Mouse (Mus musculus): ENCODE data around the gene Lrrc75a.

Lrrc75a gene

DNA sequence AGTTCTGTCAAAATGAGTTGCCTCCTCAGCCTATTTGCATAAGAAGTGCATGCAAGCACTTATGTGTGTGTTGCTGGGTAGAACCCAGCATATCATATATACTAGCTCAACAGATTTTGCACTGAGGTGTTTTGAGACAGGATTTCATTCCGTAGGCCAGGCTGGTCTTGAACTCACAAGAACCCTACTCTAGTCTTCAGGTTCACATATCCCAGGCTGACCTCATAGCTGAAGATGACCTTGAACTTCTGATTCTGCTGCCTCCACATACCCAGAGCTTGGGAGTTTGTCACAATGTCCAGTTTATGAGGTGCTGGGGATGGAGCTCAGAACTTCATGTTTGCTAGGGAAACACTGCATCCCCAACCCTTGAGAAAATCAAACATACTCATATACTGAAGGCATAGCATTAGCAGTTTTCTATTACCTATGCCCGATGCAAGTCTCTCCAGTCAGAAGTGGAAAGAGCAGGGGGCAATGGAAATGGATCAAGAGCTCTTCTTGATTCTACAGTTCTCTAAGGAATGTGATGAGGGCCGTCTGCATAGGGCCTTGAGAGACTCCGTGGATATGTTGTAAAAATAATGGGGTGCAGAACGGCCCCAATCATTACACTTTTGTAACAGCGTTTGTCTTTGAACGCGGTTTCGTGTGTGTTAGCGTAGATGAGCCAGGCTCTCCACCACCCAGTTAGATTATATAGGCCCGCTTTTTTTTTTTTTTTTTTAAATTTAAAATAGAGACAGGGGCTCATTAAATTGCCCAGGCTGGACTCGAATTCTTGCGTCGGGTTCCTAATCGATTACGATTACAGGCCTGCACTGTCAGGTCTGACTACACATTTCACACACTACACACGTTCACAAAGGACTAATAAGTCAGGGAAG is 46.3 kb downstream of the Lrrc75a start:
- no peak for DNase-seq (ENCODE audit: extremely low read depth, low read depth)

DNA sequence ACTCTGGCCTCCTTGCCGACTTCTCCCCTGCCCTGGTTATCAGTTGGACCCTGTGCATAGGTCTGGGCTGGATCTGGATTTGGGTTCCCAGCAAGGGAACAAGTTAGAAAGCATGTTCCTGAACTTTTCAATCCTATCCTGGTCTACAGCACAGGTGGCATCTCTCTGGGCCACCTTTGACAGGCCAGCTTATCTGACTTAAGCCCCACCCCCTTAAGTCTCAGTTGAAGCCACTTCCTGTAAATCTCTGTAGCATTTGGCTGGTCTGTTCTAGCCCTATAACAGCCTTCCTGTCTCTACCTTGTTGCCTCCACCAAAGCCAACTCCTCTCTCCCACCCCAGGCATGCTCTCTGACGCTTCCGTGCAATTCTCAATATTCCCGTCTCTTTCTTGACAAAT is 49.8 kb downstream of the Lrrc75a start:
- DNase-seq (ENCODE audit: extremely low read depth, low read depth) = no peak

DNA sequence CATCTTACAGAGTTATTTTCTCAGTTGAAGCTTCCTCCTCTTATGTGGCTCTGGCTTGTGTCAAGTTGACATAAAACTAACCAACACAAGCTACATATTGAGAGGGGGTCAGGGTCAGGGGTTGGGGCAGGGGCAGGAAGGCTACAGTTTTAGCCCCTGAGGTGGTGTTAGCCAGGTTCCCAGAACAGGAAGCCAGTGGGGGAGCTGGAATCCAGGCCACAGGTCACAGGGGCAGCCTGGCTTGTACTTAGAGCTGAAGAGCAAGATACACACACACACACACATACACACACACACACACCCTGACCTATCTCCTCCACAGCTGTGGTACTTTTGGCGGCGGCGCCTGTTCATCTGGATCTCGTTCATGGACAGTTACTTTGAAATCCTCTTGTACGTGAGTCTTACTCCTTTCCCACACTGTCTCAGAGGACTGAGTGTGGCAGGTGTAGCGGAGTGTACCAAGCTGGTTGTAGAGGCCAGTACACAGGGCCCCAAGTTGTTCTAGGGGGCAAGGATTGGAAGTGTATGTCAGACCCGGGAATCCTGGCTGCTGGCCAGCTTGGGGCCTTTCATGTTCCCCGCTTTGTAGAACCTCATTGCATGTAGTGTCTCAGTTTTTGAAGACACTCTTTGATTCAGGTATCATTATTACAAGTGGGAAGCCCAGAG is 56.3 kb downstream of the Lrrc75a start:
- DNase-seq (ENCODE audit: extremely low read depth, low read depth) = no peak

DNA sequence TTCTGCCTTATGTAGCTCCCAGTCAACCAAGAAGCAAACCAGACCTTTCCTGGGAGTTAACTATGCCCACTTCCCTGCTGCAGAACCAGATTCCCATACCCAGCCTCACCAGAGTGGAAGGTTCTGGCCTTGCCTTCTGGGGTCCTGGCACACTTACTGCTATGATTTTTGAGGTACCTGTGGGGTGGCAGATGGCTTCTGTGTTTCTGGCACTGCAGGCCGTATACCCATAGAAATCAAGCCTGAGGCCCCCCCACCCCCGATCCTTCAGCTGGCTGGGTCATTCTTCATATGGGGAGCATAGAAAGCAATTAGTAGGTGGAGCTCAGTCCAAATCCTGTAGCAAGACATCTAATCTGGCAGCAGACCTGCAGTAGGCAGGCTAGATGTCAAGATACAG is 57.3 kb downstream of the Lrrc75a start:
- no peak for DNase-seq (ENCODE audit: extremely low read depth, low read depth)

DNA sequence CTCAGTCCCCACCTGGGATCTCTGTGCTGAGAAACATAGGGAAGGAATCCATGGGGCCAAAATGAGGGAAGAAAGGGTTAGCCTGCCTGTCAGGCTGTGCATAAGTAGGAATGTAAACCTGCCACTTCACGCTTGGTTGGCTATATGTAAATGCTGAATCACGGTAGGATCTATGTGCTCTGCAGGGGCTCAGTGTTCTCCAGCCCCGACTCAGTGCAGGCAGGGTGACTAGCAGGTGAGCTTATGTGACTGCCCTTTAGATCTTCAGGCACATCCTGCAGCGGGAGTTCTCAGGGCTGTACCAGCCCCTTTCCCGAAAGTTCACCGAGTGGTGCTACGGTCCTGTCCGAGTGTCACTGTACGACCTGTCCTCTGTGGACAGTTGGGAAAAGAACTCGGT is 58.9 kb downstream of the Lrrc75a start:
- DNase-seq (ENCODE audit: extremely low read depth, low read depth) = no peak

DNA sequence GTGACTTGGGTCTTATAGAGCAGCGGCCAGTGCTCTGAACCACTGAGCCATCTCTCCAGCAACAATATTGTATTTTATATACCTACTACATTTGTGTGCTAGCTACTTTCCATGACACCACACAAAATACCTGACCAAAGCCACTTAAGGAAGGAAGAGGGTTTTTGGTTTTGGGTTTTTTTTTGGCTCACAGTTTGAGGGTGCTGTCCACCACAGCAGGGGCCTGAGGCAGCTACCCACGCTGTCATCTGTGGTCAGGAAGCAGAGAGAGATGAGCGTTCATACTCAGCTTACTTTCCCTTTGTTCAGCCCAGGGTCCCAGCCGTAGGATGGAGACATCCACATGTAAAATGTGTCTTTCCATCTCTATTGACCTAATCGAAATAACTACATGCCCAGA is 61.3 kb downstream of the Lrrc75a start:
- DNase-seq (ENCODE audit: extremely low read depth, low read depth) = no peak

DNA sequence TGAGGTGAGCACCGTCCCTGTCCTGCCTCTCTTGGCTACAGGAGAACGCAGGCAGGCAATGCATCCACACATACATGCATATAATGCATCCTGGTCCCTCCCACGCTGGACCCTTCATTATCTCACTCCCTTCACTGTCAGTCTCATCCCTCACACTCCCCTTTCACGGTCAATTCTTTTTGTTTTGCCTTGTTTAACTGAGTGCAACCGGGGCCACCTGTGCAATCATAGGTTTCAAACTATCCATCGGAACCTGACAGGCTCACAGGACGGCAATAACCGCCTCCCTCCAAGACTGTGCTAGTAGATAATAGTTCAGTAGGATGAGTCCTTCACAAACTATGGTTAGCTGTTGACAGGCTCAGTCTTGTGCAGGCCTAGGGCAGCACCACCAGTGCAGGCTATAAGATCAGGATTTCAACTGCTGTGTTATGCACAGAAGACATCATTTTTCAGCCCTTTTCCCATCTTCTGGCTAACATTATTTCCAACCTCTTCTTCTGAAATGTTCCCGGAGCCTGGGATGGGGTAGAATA is 63.6 kb downstream of the Lrrc75a start:
- DNase-seq (ENCODE audit: extremely low read depth, low read depth) = no peak

DNA sequence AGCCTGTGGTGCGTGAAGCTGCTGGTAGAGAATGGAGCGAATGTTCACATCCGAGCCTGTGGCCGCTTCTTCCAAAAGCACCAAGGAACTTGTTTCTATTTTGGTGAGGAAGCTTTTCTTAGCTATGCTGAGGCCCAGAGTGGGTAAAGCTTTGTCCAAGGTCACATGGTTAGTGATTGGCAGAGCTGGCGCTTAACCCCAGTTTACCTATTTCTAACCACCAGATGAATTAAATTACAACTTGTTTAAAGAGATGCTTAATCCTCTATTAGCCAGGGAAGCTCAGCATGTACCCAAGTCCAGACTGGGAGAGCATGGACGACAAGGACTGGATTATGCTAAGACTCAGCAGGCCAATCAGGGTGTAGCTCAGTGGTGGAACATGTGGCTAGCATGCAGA is 65.3 kb downstream of the Lrrc75a start:
- no peak for DNase-seq (ENCODE audit: extremely low read depth, low read depth)

DNA sequence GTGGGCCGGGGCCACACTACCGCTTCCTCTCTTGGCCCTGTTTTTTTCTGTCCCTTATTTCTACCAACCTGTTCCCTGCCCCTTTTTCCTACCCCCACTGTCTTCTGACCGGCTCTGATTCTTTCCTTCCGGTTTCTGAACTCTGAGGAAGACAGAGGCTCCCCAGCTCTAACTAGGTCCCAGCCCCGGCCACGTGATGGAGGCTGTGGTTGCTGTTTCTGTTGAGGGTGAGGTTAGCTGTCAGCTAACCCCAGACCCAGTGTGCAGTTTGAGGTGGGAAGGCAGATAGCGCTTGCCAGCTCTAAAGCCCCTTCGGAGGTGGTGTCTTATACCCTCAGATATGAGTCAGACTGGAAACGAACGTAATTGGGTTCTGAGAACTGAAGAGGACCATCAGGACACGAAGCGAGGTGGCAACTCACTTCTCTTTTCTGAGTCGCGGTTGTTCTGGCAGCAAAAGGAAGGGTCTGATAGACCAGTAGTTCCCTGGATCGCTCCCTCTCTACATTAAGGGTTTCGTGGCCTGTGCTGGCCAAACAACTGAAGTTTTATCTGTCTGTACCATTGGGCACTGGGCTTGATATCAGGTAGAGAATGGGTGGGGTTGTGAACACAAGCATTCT is 71.7 kb downstream of the Lrrc75a start:
- peak; percentile 91 for DNase-seq (ENCODE audit: extremely low read depth, low read depth)

DNA sequence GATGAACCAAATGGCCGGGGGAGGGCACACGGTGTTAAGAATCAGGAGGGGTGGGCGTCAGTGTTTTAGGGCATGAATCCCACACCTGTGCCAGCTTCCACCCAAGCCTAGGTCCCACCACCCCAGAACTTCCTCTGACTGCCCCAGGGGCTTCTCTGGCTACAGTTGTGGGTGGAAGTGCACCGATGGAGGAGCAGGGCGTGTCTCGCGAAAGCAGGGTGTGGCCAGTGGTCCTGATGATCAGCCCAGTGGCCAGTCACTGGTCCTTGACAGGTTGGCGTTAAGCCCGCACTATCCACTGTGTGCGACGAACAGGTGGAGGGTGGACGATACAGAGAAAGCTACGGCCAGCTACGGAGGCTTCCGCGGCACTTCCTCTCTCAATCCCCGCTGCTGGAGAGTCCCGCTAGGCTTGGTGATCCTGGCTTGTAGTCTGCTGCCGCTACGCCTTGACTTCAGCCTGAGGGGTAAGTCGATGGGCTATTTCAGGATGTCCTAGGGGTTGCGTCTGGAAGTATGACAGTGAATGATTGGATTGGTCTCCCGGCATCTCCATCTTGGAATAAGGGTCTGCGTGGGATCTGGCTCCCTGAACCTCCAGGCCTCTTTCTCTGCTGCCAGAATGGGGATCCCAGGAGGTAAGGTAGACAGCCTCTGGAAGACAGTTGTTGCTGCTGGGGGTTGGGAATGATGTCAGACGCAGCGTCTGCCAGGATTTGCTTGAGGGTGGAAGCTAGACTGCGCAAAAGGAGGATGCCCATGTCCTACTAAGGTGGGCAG is 72.5 kb downstream of the Lrrc75a start:
- no peak for DNase-seq (ENCODE audit: extremely low read depth, low read depth)

DNA sequence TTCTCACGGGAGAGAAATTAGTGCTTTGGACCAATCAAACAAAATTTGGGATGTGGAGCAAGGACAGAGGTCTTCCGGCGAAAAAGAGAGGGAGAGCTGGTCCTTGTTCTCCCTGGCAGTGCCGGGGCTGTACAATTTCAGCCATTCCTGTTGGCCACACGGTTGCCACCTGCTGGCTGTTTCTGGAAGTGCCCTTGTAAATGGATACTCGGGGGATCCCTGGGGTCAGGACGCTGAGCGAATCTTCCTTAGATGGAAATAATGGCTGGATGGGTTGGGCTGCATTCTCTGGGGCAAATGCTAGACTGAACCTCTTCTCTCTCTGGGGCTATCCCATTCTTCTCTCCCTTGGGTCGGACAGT is 73.0 kb downstream of the Lrrc75a start:
- peak; percentile 64 for DNase-seq (ENCODE audit: extremely low read depth, low read depth)

DNA sequence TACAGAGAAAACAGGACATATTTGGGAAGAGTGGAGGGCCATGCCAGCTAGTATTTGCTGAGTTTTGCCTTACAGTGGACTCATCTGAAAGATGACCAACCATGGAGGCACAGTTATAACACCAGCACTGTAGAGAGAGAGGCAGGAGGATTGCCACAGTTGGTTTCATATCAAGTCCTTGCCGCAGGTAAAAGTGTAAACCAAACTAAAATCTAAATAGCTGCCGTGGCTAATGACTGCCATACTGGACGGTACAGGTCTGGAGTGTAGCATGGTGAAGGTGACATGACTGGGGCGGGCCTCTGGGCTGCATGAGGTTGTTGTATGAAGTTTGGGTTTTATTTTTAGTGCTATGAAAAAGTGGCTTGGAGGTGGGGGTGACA is 73.6 kb downstream of the Lrrc75a start:
- DNase-seq (ENCODE audit: extremely low read depth, low read depth) = no peak

DNA sequence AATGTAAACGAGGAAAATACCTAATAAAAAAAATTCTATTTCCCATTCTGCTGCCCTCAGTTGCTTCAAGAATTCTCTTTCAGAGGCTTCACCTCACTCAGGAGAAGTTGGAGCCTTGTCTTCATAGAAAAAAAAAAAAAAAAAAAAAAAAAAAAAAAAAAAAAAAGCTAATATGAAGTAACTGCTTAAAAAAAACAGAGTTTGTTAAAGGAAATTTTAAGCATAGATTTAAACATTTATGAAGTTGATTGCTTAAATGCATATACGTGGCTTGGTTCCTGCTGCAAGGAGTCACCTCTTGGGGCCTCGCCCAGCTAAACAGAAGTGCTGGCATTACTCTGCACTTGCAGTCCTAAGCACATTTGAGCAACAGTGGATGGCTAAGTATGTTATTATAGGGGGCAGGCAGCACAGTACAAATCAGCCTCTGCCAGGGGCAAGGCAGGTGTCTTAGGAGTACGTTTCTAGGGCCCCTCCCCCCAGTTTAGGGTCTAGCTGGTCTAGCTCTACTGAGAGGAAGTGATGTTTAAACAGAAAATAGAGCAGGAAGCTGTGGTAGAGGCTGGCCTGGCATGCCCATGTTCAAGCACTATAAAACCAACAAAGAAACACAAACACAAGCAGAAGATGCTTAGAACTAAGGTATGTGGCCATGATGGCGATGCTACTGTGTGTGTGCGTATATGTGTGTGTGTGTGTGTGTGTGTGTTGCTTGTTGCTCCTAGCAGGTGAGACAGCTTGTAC is 74.2 kb downstream of the Lrrc75a start, which contains the start of gene Trpv2:
Gene Trpv2 (plus strand): TSS at position 528 of the 744 bp plus-strand sequence.
- DNase-seq (ENCODE audit: extremely low read depth, low read depth) = no peak

DNA sequence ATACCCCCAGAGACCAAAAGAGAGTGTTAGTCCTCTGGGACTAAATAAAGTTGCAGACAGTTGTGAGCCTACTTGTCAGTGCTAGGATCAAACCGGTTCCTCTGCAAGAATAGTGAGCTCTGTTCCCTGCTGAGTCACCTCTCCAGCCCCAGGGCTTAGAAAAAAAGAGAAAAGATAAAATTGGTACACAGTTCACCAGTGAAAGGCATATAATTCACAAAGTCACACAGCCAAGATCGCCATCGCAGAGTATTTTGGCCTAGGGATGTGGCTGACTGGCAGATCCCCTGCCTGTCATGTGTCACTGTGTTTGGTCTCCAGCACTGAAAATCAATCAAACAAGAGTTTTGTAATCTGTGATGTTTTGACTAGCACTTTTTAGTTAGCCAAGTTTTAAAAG is 80.0 kb downstream of the Lrrc75a start:
- no peak for DNase-seq (ENCODE audit: extremely low read depth, low read depth)

DNA sequence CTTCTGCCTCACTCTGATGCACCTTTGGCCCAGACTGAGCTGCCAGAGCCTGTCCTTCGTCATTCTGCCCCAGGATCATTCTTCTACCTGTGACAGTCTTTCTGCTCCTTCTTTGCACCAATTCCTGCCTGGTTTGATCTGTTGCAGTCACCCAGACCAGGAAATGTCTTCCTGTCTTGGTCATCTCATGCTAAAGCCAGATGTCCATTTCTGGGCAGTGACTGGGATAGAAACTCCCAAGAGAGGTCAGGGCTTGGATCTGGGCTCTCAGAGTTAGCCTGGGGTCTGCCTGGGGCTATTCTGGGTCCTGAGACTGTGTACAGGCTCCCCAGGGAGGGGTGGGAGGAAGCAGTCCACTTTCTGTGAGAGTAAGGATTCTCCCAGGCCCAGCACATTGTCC is 82.1 kb downstream of the Lrrc75a start:
- no peak for DNase-seq (ENCODE audit: extremely low read depth, low read depth)

DNA sequence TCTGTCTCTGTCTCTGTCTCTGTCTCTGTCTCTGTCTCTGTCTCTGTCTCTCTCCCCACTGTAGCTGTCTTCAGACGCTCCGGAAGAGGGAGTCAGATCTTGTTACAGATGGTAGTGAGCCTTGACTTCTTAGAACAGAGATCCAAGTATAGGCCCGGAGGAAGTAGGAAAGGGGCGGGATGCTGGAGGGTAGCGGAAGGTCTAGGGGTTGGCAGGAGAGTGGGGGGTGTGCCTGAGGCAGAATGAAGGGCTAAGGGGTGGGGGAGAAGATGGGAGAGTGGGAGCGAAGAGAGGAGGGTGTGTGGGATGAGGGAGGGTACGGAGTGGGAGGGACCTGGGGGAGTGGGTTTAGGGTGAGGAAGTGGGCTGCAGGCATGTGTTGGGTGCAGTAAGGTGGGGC is 82.6 kb downstream of the Lrrc75a start:
- DNase-seq (ENCODE audit: extremely low read depth, low read depth) = no peak

DNA sequence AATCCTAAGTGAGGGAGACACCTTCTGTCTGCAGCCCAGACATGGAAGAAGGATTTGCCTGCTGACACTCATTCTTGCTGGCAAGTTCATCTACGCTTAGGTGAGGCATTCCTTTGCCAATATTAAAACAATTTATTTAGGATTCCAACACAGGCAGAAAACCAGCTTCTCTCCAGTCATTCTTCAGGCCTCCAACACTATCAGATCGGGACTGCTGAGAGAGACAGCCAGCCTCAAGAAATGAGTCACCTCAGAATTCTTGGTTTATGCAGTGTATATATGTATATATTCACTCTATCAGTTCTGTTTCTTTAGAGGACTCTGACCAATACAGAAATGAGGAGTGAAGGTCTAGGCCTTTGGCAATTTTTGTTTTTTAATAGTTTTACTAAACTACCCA is 84.7 kb downstream of the Lrrc75a start:
- DNase-seq (ENCODE audit: extremely low read depth, low read depth) = no peak

DNA sequence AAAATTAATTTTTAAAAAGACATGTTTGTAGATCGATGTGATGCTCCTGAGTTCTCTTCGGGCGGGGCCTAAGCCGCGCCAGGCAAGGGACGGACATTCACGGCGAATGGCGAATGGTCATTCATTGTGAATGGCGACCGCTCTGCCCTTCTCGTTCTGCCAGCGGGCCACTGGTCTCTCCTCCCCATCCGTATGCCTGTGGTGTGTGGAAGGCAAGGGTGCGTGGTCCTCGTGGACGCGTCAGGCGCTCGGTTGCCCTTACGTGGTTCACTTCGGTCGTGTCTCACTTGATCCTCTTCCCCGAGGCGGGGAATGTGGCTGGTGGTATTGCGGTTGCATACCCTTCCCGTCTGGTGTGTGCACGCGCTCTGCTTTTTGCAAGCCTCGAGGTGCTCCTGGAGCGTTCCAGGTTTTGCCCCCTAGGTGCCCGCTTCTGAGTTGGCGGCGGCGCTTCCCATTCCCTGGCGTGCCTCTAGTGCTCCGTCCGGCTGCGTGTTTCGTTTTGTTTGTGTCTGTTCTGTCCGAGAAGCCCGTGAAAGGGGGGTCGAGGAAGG is 87.8 kb downstream of the Lrrc75a start:
- DNase-seq (ENCODE audit: extremely low read depth, low read depth) = no peak

DNA sequence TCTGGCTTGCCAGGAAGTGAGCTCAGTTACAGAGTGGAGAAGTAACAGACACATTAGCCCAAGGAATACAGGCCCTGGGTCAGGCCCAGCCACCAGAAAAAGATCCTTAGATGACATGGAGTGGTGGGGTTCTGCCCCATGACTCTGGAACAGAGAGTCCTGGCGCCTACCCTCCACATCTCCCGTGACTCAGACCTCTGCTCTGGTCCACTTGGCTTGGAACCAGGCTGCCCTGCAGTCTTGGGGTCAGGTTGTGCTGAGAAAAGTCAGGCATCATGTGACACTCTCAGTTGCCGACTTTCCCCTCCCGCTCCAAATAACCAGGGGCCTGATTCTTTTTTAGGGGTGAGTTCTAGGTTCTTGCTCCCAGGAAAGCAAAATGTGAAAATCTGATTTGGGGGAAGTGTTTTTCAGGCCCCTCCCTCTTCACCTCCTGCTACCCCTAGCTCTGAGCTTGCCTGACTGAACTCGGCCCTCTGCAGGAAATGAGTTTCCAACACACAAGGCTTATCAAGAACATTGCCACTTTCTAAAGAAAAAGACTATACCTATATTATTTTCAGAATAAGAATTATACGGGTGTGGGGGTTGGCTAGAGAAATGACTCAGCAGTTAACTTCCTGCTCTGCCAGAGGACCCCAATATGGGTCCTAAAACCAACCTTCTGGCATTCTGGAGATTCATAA is 89.2 kb downstream of the Lrrc75a start:
- no peak for DNase-seq (ENCODE audit: extremely low read depth, low read depth)

DNA sequence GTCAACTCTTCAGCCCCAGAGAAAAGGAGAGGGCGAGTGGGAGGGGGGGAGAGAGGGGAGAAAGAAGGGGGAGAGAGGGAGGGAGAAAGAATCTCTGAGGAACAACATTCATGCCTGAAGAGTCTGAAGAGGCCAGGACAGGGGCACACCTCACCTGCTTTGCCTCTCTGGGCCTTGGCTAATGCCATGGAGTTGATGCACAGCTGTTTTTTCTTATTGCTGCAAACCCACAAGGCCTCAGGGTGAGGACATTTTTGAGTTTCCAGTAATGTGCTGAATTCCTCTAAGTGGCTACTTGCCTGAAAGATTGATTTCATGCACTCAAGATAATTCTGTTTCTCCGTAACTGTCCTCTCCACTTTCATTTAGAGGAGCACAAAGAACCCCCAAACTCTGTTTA is 90.2 kb downstream of the Lrrc75a start:
- DNase-seq (ENCODE audit: extremely low read depth, low read depth) = no peak

All from MEL-GATA-1-ER (cell line).